Mouse (Mus musculus) mature B cell (primary cell): ENCODE data around the gene N4bp3.
"Not testable (repeated sequence)": the region's sequence is repeated elsewhere in the genome, so short reads cannot be mapped to it uniquely, and the experiment has no call there.

Experiments used
- in situ Hi-C: fragments of 300-500 bp; cut with MboI; formaldehyde crosslinking; loops from 2 replicates; pipeline ENCODE4 v1.14.3; 2019

Gene N4bp3

DNA sequence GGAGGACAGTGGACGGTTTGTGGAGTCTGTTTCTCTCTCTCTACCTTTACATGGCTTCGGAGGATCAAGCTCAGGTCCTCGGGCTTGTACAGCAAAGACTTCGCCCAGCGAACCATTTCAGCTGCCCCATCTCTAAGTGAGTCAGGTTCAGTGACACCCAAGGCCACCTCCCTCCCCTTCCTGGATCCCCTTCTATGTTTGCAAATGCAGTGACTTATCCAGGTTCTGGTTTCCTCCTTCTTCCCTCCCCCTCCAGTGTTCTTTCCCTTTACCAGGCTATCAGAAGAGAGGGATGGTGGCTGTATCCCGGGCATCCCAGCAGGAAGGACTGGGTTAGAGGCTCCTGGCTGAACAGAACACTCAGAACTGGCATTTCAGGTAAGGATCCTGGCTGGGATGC lies 3.1 kb upstream of the N4bp3 start:
- in situ Hi-C loops = no loop called here

DNA sequence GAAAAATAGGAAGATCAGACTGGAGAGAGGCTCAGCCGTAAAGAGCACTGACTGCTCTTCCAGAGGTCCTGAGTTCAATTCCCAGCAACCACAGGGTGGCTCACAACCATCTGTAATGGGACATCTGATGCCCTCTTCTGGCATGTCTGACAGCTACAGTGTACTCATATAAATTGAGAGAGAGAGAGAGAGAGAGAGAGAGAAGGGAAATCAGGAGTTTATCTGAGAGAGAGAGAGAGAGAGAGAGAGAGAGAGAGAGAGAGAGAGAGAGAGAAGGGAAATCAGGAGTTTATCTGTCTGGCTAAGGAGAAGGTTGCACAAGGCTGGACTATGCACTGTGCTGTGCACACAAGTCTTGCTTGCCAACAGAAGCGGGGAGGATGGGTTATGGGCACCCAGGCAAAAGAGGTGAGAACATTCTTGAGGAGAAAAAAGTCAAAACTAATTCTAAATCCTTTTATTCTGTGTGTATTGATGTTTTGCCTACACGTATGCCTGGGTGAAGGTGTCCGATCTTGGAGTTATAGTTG lies 2.3 kb upstream of the N4bp3 start:
- in situ Hi-C loops = no loop called here

DNA sequence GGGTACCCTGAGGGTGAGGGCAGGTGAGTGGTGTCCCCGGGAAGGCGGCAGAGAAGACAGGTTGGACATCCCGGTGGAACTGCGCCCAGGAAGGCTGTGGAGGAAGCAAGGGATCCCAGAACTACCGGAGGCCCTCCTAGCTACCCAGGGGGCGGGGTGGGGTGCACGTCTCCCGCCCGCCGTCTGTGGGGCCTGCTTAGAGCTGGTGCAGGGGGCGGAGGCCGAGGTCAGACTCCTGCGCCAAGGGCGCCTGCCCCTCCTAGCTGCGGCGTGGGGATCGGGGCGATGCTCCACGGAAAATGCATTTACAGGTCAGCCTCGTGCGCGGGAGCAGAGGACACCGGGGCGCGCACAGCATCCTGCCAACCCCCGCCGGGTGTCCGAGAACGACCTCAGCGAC lies 381 bp downstream of the N4bp3 start:
- in situ Hi-C loops = no loop called here

DNA sequence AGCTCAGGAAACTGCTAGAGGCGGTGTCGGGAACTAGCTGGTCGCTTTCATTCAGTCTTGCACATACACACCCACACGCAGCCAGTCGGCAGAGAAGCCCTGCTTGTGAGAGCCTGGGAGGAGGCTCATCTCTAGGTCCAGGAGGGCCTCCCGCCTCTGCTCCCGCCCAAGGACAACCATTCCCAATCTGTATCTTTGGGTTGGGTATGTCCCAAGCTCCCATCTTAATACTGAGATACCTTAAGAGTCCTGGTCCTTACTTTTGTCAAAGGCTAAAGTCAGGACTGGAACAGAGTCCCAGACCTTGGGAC lies 798 bp downstream of the N4bp3 start:
- in situ Hi-C loops = no loop called here

DNA sequence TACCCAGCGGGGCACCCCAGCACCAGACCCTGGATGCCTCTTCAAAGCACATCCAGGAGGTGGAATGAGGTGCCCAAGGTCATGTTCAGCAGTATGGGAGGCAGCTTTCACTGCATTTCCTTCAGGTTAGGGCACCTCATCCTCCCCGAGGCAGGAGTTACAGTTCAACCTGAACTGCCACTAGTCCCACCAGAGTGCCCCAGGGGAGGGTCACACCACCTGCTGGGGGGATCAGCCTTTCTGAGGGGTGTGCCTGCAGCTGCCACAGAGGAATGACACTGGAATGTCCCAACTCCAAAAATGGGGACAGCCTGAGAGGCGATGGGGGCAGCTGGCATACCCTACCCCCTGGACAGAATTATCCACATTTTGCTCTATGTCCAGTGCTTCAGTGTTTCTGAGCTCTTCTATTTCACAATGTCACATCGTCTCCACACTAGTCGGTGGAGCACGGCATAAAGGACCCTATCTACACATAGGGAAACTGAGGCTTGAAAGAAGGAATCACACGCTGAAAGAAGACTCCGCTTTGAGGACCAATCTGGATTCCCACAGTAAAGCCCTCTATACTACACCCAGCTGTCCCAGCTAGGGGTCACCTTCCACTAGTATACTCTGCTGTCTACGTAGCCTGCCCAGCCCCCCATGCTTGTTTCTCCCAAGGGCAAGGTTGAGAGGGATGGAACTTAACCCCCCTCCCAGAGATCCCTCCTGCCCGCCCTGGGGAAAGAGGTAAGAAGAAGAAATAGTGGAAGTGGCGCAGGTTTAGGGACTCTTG lies 1.3 kb downstream of the N4bp3 start:
- in situ Hi-C loops = no loop called here

DNA sequence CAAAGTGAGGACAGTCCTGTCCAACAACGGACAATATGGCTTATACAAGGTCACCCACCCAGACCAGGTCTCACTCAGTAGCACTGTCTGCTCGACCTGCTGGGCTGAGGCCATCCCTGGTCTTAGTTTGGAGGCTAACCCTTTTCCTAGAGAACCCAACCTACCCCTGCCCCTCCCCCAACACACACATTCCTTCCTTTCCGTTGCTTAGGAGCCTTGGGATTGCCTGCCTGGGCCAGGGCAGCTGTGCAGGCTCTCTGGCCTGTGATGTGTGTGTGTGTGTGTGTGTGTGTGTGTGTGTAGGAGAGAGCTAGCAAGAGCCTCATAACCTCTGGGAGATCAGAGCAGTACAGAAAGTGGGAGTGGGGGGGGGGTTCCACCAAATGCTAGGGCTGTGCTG lies 2.1 kb downstream of the N4bp3 start:
- in situ Hi-C loops = no loop called here

DNA sequence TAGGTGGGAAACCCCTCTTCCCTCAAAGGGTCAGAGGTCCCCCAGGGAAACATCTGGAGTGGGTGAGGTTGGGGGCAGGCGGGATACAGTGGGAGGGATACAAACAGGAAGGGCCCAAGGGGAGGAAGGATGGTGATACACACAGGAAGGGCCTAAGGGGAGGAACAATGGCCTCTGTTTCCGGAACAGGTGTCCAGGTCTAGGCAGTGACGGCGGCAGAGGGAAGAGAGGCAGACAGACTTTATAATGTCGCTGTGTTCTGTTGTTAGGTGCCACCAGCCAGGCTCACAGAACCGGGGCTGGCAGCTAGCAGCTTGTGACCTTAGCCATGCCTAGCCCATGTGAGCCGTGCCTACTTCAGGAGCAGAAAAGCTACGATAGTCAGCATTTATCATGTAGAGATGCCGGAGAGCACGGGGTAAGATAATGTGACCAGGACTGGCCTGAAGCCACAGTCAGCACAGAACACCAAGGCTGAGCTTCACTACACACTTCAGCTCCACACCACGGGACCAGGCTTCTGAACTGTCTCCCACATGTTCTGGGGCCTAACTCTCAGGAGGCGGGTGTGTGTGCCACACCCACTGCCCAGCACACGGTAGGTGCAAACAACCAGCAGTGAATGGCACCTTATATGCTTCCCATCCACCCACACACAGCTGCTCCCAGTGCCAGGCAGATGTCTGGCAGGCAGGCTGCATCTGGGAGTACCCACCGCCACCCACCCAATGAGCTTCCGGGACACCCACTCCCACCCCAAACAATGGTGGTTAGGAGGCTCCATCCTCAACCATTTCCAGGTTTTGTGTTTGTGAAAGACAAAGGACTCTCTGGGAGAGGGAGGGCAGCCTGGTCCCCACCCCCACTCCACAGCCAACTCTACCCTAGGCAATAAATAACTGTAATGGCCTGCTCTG lies 3.6 kb downstream of the N4bp3 start:
- in situ Hi-C loops = no loop called here

DNA sequence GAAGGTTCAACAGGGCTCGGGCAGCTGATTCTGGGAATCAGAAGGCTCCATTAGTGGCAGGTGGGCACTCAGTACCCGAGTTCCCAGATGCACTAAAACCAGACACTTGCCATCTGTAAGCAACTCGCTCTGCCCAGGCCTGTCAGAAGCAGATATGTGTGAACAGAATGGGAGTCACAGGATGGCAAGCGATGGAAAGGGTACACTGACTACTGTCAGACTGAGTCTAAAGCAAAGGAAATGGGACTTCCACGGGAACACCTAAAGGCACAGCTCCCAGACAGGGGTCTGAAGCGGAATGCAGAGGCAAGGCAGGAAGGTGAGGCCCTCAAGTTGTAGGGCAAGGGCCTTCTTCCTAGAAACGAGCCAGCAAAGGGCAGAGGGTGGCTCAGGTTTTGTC lies 4.4 kb downstream of the N4bp3 start:
- in situ Hi-C loops = no loop called here

DNA sequence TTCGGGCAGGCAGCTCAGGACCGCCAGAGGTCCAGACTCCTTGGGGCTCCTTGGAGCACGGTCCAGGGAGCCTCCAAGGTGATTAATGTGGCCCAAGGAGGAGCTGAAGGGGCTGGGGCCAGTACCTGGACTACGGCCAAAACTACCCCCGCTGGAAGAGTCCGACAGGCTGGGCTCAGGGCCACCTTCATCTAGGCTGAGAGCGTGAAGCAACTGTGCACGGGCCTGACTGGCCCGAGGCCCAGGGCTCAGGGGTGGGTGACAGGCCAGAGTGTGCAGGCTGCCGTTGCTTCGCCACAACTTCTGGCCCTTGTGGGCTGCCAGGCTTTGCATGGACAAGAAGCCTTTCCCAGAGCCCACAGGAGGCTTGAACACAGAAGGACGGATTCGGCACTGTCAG lies 5.3 kb downstream of the N4bp3 start:
- in situ Hi-C loops = no loop called here

DNA sequence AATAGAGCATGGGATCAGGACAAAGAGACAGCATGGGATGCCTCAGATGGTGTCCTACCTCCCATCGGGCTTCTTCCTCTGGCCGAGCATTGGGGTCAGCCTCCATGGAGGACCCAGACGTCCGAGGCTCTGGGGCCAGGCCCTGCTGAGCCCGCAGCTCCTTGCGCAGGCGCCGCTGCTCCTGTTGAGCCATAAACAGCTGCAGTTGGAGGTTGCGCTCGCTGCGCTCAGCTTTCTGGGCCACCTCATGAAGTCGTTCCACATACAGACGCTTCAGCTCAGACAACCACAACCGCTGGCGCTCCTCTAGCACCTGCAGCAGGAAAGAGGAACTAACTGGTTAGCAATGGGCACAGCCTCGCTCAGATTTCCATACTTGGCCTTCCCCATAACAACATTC lies 6.4 kb downstream of the N4bp3 start:
- in situ Hi-C loops = no loop called here

DNA sequence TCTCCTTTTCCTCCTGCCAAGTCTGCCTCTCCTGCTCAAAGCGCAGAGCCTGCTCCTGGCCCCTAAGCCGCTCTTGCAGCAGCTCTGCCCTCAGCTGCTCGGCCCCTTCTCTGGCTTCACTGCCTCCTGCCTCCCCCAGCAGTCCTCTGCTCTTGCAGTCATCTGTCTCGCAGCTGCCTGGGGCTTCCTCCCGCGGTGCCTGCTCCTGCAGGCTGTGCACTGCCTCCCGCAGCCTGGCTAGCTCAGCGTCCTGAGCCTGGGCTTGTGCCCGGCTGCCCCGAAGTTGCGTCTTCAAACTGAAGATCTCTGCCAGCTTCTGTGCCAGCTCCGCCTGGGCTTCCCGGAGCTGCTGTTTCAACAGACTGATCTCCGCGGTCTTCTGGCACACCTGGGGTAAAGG lies 6.9 kb downstream of the N4bp3 start:
- in situ Hi-C loops = no loop called here

DNA sequence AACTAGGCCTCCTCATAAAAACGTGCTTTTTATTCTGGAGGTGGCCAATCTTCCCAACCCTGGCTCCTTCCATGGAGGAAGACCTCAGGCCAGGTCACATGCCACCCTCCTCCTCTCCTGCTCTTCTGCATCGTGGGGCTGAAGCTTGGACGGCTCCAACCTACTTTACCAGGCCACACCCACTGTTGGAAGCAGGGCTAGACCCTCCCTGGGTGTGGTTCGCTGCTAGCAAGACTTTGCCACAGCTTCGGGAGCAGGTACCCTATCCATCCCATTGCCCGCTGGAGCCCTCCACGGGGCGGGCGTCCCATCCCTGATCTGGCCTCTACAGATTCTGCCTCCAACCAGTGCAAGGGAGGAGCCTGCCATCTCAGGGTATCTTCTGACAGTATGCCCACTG lies 7.4 kb downstream of the N4bp3 start:
- in situ Hi-C loops = no loop called here

DNA sequence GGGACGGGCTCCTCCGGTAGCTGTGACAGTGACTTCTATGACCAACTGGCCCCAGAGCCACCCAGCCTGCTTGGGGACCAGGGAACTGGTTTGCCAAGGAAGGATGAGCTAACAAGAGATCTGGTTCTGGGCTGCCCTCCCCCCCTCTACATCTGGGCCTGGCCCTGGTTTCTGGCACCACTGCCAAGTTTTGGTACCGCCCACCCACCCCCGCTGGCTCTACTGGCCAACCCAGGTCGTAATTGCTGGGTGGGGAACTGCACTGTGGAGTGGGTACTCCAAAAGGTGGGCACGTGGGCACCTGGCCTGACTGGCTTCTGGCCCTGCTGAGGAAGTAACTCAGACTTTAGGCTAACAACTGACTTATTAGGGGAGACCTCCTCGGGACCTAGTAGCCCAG lies 9.9 kb downstream of the N4bp3 start:
- in situ Hi-C loops = no loop called here

DNA sequence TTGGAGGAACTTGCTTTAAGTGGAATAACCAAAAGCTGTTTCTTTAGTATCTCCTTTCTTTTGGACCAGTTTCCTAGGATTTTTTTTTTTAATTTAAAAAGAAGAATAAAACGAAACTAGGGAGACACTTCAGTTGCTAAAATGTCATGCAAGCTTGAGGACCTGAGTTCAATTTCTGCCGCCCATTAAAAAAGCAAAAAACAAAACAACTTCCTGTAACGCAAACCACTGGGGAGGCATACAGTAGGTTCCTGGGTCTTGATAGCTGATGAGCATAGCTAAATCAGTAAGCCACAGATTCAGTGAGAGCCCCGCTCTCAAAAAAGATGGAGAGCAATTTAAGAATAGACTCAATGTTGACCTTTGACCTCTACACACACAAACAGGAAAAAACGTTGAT lies 12.1 kb downstream of the N4bp3 start:
- in situ Hi-C loops = no loop called here

DNA sequence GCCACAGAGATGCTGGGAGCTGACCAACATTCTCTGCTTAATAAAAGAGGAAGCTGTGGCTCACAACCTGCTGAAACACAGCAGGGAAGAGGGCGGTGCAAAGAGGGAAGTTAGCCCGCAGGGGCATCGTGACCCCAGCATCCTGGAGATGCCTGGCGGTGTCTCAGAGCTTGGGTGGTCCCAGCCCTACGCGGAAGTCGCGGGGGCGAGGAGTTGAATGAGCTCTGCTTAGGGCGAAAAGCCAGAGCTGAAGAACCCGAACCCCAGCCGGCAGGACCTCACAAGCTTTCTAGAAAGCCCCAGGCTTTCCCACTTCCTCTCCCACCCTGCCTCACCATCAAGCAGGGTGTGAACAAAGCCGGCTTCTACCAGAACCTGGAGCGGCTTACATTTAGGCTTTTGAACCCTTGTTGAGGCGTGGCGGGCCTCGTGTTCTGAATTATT lies 12.6 kb downstream of the N4bp3 start:
- in situ Hi-C loops = no loop called here

DNA sequence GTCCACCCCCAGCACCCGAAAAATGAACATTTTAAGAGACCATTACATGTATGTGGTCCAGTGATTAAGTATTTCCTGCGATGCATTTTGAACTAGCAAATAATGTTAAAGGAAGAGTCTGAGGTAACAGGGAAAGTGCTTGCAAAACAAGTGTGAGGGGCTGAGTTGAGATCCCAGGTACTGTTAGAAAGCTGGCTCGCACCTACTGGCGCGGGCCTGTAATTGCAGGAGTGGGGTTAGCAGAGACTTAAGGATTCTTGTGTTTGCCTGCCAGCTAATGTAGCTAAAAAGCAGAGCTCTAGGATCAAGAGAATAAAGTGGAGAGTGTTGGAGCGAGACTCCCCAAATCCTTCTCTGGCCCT lies 14.3 kb downstream of the N4bp3 start:
- in situ Hi-C loops = no loop called here

DNA sequence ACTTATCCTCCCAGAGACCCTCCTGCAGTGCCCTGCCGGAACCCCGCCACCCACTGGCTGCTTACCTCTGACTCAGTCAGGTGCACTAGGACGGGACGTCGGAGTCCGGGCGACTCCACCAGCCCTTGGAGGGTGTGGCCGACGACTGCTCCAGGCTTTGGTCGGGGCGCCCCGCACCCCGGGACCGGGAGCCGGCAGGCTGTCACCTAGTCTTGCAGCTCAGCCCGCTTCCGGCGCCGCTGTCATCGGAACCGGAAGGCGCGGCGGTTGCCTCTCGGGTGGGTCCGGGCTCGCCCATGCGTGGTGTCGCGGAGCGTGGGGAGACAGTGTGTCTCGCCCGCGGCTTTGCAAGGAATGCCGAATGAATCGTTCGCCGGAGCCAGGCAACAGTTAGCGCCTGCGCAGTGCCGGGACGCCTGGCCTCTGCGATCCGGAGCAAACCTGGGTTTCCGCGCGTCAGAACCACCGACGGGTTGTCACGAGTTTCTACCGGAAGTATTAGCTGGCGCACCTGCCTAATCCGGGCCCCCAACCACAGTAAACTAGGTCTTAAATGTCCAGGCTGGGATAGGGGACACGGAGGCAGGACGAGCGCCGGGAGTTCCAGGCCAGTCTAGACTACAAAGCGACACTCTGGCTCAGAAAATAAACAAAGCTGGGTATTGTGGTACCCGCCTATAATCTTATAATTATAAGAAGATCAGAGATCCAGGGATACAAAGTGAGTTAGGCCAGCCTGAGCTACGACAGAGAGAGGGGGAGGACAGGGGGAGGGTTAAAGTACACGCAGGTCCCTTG lies 14.9 kb downstream of the N4bp3 start, which contains the start of gene Rmnd5b:
TSS of gene Rmnd5b (minus strand) at position 372 of the 798 bp plus-strand sequence.
- in situ Hi-C loops = no loop called here

DNA sequence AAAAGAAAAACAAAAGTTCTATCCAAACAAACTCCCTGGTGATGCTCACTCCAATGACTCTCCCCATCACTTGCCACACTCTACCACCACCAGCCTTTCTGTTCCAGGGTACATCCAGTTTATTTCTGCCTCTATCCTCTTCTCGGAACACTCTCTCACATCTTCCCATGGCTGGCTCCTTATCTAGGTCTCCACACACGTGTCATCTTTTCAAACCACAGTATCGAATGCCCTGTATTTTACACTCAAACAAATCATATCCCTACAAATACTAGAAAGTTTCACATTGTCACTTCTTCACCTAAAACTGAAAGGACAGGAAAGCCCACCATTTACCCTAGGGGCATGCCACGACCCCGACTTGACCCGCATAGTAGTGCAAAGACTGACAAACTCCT lies 15.5 kb downstream of the N4bp3 start:
- in situ Hi-C loops = no loop called here

DNA sequence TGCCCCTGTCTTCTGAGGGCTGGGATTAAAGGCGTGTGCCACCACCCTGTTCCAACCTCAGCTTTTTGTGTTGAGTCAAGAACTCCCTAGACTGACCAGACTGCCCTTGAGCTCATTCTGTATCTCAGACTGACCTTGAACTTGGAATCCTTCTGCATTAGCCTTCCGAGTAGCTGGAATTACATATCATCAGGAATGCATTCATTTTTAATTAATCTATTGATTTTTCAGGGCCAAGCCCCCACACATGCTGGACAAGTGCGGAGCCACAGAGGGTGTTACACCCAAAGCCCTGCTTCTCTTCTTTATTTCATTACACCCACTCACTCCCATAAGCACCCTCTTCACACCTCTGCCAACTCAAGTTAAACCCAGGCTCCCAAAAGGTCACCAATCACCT lies 16.9 kb downstream of the N4bp3 start:
- in situ Hi-C loops = no loop called here

DNA sequence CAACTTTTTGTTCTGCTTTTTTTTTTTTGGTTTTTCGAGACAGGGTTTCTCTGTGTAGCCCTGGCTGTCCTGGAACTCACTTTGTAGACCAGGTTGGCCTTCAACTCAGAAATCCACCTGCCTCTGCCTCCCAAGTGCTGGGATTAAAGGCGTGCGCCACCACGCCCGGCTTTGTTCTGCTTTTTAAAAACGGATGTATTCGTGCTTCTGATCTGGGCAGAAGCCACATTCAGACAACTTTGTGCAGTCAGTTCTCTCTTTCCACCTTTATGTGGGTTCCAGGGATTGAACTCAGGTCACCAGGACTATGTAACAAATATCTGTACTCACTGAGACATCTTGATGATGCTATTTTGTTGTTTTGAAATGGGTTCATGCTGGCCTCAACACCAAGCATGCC lies 17.4 kb downstream of the N4bp3 start:
- in situ Hi-C loops = not testable (repeated sequence)

DNA sequence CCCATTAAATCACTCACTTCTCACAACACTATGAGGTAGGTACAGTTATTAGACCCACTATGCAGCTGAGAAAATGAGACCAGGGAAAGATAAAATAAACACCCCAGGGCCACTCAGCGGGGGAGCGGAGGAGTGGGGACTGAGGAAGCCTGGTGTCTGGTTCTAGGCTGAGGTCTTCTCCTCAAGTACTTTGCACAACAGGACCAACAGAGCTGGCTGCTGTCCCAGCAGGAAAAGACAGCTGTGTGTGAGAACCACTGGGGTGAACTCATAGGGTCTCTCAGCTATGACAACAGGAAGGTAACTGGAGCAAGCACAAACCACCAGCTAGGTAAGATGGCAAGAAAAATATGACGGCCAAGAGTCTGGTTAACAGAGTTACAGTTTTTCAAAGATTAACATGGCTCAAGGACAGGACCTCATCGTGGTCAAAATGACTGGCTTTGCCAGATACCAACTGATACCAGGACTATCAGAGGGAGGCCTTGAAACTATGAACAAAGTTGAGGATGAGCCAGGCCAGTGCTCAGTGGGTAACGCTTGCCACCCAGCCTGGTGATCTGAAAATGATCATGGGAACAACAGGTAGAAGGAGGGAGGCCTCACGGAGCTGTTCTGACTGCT lies 18.4 kb downstream of the N4bp3 start:
- in situ Hi-C loops = no loop called here
